Mouse (Mus musculus): Measurements from ENCODE around the gene Tspyl2.
"Not testable (repeated sequence)": the region's sequence is repeated elsewhere in the genome, so short reads cannot be mapped to it uniquely, and the experiment has no call there.

Tspyl2 gene

GRCm38 (mm10) chrX:152342358-152342901 lies at the start of gene Tspyl2:
Gene Tspyl2 (minus strand): TSS chrX:152342425.
- DNase-seq (ENCODE audit: low spot score), result peak; percentile 54

GRCm38 (mm10) chrX:152368397-152369273 lies 26.4 kb upstream of the Tspyl2 start, which contains the start of gene Gpr173:
Gene Gpr173 (minus strand): TSS chrX:152368704.
- DNase-seq (ENCODE audit: low spot score), result no peak

GRCm38 (mm10) chrX:152368054-152368396 lies 25.8 kb upstream of the Tspyl2 start:
- DNase-seq (ENCODE audit: low spot score), result no peak

- DNase-seq (ENCODE audit: low spot score), result no peak
Observed at GRCm38 (mm10) chrX:152366418-152366817, 24.2 kb upstream of the Tspyl2 start.

GRCm38 (mm10) chrX:152352553-152353153 lies 10.4 kb upstream of the Tspyl2 start:
- DNase-seq (ENCODE audit: low spot score), result no peak

GRCm38 (mm10) chrX:152347041-152347440 lies 4.8 kb upstream of the Tspyl2 start:
- DNase-seq (ENCODE audit: low spot score), result no peak

GRCm38 (mm10) chrX:152346587-152346986 lies 4.4 kb upstream of the Tspyl2 start:
- DNase-seq (ENCODE audit: low spot score), result no peak

GRCm38 (mm10) chrX:152342903-152343302 lies 678 bp upstream of the Tspyl2 start:
- DNase-seq (ENCODE audit: low spot score), result no peak

- DNase-seq (ENCODE audit: low spot score), result no peak
Observed at GRCm38 (mm10) chrX:152341496-152341895, 729 bp downstream of the Tspyl2 start.

GRCm38 (mm10) chrX:152336546-152337332 lies 5.5 kb downstream of the Tspyl2 start:
- peak; percentile 48 for DNase-seq (ENCODE audit: low spot score)

GRCm38 (mm10) chrX:152336123-152336522 lies 6.1 kb downstream of the Tspyl2 start:
- not testable (repeated sequence) for DNase-seq (ENCODE audit: low spot score)

- not testable (repeated sequence) for DNase-seq (ENCODE audit: low spot score)
Observed at GRCm38 (mm10) chrX:152329400-152329799, 12.8 kb downstream of the Tspyl2 start.

GRCm38 (mm10) chrX:152327689-152328052 lies 14.6 kb downstream of the Tspyl2 start:
- DNase-seq (ENCODE audit: low spot score), result no peak

- no peak for DNase-seq (ENCODE audit: low spot score)
Observed at GRCm38 (mm10) chrX:152326996-152327688, 15.1 kb downstream of the Tspyl2 start, which contains the start of gene Kantr. Gene Kantr (minus strand): TSS chrX:152327495.

- no peak for DNase-seq (ENCODE audit: low spot score)
Observed at GRCm38 (mm10) chrX:152323584-152323983, 18.6 kb downstream of the Tspyl2 start.

- DNase-seq (ENCODE audit: low spot score), result no peak
Observed at GRCm38 (mm10) chrX:152322776-152323175, 19.4 kb downstream of the Tspyl2 start.

- DNase-seq (ENCODE audit: low spot score), result no peak
Observed at GRCm38 (mm10) chrX:152320535-152320934, 21.7 kb downstream of the Tspyl2 start.

GRCm38 (mm10) chrX:152307942-152308341 lies 34.3 kb downstream of the Tspyl2 start:
- no peak for DNase-seq (ENCODE audit: low spot score)

- DNase-seq (ENCODE audit: low spot score), result no peak
Observed at GRCm38 (mm10) chrX:152307371-152307770, 34.9 kb downstream of the Tspyl2 start.

GRCm38 (mm10) chrX:152306224-152306623 lies 36.0 kb downstream of the Tspyl2 start:
- DNase-seq (ENCODE audit: low spot score), result no peak

- not testable (repeated sequence) for DNase-seq (ENCODE audit: low spot score)
Observed at GRCm38 (mm10) chrX:152287026-152287425, 55.2 kb downstream of the Tspyl2 start.
